Mouse (Mus musculus) urinary bladder, postnatal 14 days (tissue): ENCODE data around the gene Slc5a5.
"Not testable (repeated sequence)": the region's sequence is repeated elsewhere in the genome, so short reads cannot be mapped to it uniquely, and the experiment has no call there.

Experiments used
- DNase-seq: peaks from one replicate; pipeline ENCODE4 v3.0.0; 2021; ENCODE audit warnings: low spot score

The Slc5a5 gene

DNA sequence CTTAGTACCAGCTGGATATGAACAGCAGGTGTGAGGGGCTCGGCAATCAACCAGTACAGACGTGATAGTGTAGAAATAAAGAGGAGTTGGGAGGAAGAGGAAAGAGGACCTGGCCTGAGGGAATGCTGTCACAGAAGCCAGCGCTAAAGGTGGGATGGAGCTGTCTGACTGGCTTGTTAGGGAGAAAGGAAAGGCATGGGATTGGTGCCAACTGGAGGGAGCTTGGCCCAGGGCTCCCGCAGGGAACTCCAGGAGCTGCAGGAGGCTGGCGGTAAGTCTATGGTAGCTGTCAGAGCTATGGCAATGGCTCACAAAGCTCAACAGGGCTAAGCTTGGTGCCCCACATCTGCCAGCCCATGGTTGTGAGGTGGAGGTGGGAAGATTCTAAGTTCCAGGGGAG, 9.7 kb upstream of the Slc5a5 start:
- no peak for DNase-seq

DNA sequence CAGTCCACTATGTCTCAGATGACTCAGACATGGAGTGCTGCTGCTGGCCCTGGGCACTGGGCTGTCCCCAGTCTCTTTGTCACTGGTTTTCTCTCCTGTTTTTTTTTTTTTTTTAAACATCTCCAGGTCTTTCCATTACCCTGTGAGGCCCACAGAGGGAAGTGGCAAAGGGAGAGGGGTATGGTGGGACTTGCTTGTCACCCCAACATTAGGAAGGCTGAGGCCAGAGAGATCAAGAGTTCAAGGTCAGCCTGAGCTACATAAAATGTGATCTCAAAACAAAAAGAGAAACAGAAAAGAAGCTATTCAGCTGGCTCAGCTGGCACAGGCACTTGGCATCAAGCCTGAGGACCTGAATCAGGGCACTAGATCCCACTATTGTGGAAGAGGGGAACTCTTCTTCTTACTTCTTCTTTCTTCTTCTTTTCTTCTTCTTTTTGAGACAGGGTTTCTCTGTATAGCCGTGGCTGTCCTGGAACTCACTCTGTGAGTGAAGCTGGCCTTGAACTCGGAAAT, 8.4 kb upstream of the Slc5a5 start:
- no peak for DNase-seq

DNA sequence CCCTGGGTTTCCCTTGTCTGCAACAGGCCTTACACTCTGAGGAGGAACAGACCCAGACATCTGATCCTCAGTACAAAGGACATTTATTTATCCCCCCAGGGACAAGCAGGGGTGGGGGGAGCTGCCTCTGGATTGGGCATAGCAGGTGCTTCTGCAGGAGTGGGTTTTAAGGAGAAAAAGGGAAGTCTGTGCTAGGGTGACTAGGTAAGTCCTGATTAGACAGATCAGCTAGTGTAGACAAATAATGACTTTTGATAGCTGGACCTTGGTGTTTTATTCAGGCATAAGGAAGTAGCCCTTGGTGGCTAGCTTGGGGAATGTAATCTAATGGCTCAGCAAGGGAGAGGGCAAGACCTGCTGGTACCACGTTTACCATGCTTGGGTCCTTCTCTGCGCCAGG, 6.7 kb upstream of the Slc5a5 start:
- no peak for DNase-seq

DNA sequence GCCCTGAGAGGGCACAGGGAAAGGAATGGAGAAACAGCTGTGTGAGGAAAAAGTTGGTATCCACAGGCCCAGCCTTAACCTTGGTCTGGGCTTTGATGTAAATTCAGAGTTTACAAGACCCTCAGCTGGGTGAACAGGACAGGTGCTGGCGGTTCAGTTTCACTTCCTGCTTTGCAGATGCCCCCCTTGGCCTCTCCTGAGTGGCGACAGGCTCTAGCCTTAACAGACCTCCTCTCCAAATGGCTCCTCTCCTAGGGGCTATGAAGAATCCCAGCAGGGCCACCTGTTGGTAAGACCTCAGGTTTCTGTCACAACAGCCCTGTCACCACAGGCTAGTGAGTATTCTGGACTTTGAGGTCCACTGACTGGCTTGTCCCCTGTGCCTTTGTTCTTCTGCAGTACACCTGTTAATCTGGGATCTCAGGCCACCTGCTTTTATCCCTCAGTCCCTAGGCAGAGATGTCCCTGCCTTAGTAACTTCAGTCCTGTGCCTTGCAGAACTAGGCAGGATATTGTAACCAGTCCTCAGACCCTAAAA, 6.2 kb upstream of the Slc5a5 start:
- no peak for DNase-seq

DNA sequence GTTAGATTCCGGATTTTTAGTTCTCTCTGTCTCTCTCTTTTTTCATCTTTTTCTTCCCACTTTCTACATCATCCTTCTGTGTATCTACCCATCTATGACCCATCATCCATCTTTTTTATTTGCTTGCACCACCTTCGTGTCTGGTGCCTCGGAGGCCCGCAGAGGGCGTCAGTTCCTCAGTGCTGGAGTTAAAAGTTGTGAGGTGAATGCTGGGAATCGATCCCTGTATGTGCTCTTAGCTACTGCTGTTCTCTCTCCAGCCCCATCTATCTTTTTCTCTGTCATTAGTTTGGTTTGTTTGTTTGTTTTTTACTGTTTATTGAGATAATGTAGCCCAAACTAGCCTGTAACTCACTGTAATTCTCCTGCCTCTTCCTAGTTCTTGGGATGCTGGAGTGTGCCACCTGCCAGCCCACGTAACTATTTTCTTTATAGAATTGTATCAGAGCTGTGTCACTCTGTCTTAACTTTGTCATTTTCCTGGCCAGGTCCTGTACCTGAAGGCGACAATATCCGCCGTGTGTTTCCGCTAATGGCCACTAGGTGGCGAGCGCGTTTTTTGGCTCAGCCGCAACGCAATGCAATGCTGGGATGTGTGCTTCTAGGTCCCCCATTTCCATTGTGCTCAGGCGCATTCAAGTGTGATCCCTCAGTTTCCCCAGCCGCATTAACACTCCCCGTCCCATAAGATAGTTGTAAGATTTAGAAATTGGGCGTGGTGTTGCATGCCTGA, 5.3 kb upstream of the Slc5a5 start:
- peak; percentile 89 for DNase-seq

DNA sequence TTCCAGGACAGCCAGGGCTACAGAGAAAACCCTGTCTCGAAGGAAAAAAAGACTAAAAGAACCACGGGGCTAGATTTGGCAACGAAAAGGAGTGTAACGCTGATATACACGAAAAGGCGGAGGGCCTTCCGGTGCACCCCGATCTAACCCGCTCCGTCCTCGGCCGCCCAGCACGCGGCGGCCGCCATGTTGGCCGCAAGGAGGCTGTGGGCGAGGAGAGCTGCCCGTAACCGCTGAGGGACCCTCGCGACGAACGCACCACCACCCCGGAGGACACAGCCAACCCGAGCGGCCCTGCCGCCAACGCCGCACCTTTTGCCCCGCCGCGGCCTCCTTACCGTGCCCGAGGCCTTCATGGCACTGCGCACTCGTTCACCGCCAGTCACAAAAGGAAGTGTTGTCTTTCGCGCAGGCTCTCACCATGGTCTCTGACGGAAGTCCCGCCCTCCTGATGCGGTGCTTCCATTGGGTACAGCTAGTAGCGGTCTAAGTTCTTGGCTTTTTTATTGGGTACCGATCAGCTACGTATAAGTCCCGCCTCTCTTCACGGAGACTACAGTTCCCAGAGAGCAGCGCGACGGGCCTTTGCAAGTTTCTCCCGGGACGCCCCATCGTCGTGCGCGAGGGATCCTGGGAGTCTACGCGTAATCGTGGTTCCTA, 4.6 kb upstream of the Slc5a5 start, which contains the start of gene Rpl18a:
TSS of gene Rpl18a (minus strand) at position 392 of the 660 bp plus-strand sequence.
- DNase-seq: peak; percentile 95

DNA sequence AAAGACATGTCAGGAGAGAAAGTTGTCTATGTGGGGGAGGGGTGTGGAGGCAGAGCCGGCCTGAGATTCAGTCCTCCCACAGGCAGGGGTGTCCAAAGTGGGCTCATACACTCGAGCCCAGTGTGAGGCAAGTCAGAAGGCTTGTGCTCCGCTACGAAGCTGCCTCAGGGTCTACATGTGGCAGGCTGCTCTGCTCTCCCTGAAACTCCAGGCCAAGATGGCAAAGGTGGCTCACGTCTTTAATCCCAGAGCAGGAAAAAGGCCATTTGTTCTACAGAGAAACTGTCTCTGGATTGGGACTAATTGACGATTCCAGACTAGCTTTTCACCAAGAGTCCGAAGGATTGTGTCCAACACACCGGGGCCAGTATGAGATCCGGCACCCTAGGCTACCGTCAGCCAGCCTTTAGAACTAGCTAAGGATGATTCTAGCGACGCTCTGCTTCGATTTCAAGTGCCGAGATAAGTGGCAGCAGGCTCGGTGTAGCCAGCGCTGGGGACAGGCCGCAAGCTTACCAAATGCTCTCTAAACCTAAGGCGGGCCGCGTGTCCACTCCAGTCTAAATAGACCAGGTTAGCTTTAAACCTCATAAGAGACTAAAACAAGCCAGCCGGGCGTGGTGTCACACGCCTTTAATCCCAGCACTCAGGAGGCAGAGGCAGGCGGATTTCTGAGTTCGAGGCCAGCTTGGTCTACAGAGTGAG, 3.9 kb upstream of the Slc5a5 start:
- no peak for DNase-seq

DNA sequence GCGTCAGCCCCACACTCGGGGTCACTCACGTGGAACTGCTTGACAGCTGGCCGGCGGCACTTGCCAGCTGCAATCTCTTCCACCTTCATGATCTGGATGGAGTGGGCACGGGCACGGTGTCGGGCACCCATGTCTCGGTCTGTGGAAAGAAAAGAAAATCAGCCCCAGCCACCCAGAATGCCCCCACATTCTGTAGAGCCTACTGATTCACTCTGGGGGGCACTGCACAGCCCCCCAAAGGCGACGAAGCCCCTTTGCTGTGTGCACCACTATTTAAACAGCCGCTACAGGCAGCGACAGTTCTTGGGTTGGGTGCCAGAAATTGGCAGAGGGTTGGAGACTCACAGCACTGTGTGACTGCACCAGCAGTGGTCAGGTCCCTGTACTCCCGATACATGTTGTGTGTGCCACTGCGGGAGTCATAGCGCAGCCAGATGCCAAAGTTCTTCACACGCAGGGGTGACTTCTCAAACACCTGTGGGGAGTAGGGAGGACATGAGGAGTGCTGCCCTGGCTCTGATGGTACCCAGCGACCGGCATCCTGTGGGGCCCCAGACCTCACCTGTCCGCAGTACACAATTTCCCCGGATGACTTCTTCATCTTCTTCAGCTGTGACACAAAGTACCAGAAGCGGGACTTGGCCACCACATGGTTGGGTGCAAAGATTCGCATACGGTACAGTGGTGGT, 3.2 kb upstream of the Slc5a5 start:
- DNase-seq: not testable (repeated sequence)

DNA sequence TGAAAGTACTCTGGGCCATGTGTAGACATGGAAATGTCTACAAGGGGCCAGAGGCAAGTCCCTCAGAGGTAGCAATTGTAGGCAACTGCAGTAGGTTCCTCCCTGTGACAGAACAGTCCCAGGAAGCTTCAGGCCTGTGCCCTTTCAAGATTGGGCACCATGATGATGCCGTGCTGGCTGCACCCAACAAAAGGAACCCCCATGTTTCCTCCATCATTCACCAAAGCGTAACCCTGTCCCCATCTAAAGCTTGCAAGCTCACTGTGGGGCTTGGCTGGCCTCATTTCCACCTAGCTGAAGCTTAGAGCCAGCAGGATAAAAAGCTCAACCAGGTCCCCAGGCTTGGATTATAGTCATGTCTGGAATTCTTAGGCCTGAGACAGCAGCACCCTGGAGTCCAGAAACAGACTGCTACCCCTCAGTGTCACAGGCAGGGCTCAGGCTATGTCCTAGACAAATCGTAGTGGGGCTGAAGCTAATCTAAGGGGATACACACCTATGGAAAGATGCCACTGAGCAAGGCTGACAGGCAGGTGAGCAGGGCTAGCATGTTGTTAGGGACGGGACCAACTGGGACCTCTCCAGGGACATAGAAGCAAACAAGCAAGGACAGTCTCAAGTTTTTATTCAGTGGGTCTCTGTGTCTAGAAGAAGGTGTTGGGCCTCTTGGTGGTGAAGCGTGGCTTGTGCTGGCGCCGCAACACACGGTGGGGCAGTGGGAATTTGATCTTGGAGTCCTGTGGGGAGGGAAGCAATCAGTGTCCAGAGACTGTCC, 2.4 kb upstream of the Slc5a5 start:
- DNase-seq: no peak

DNA sequence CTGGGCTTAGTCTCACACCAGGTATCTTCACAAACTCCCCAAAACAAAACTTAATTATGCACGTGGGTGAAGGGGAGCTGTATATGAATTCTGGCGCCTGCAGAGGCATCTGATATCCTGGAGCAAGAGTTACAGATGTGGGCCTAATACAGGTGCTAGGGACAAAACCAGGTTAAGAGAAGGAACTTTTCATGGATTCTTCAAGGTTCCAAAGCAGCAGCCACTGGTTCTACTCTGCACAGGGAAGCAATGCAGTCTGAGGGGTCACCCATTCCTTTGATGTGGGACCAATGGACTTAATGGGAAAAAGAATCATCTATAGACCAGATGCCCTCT, 1.8 kb upstream of the Slc5a5 start:
- no peak for DNase-seq

DNA sequence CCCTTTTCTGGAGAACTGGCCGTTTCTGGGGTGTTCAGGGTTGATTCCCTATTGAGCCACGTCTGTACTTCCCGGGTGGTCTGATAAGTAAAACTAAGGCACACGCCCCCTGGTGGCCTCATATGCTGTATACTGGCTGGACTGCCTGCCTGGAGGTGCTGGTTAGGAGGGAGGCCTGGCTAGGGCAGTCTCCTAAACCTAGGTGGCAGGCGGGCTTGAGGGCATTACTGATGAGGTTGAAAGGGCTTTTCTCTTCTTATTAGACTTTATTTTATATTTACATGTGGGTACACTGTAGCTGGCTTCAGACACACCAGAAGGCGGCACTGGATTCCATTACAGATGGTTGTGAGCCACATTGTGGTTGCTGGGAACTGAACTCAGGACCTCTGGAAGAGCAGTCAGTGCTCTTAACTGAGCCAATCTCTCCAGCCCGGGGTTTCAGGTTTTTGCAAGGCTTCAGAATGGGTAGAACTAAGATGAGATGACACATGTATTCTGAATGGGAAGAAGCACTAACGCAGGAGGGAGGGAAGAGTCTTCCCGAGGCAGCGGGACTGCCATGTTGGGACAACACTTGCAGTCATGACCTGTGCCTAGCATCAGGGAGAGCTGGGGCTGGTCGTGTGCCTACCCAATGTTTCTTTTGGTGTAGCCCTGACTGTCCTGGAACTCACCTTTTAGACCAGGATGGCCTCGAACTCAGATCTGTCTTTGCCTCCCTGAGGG, 1.3 kb upstream of the Slc5a5 start:
- DNase-seq: peak; percentile 80

DNA sequence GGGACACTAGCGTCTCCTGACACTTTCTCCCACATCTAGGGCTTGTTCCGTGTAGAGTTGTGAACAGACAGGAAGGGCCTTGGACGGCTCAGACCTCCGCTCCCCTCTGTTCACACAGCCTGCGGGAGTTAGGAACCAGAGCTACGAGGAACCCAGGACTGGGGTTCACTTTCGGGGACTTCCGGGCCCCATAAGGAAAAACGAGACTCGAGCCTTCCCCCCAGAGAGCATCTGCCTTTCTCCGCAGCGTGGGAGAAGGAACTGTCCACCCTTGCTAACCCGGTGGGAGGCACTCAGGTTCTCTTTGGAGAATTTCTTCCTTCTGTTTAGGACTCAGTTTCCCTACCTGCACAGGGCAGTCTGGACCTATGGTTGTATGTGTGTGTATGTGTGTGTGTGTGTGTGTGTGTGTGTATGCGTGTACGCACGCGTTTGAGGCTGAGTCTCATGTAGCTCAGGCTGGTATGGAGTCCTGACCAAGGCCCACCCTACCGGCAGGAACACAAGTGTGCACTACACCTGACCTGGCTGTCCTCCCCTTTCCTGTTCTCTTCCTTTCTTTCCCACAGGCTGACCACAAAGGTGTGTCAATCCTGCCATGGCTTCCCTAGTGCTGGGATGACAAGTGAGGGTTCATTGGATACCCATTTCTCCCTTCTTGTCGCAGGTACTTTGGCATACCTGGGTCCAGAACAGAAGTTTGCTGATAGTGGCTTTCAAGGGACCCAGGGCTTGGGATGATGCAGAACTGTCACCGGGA, 519 bp upstream of the Slc5a5 start:
- DNase-seq: no peak

DNA sequence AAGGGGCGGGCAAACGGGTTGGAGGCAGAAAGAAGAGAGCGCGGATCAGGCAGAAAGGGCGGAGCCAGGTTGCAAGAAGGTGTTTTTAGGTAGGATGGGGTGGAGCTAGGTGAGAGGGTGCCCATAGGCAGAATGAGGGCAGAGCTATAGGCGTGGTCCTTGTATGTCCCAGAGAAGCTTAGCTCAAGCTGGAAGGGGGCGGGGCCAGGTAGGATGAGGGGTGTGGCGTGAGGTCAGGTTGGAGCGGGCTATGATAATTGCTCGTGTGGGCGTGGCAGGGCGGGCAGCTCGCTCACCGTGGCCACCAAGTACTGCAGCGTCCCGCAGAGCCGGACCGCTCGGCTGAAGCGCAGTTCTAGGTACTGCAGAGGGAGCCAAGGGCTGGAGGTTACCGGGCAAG, 1.2 kb downstream of the Slc5a5 start:
- peak; percentile 83 for DNase-seq

DNA sequence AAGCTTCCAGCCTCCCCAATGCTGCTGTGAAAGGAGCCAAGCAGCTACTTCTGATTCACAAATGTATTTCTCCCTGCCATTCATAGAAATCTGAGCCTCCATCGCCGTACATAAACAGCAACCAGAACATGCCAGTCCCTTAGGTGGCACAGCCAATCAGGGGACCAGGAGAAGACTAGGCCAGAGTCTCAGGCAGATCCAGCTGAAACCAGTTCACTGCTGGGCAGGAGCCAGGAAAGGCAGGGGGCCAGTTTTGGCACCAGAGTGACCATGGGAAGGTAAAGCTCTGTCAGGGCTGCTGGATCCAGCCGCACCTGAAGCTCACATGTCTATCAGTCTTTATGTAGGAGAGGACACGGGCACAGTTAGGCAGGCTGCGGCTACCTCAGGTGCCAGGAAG, 1.9 kb downstream of the Slc5a5 start:
- no peak for DNase-seq

DNA sequence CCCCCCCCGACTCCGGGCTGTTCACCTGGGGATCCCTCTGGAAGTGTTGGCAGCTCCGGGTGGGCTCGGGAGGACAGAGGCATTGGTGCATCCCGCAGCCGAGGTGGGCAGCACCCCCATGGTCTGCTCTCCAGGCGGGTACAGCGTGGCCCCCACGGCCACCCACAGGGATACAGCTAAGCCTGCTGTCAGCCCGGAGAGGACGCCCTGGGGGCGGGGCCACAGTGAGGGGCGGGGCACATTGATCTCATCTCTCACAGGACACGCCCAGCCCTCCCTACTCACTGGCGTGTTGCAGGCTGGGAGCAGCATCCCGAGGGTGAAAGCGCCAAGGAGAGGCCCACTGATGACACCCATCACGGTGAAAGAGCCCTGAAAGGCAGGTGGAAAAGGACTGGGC, 4.9 kb downstream of the Slc5a5 start:
- no peak for DNase-seq

DNA sequence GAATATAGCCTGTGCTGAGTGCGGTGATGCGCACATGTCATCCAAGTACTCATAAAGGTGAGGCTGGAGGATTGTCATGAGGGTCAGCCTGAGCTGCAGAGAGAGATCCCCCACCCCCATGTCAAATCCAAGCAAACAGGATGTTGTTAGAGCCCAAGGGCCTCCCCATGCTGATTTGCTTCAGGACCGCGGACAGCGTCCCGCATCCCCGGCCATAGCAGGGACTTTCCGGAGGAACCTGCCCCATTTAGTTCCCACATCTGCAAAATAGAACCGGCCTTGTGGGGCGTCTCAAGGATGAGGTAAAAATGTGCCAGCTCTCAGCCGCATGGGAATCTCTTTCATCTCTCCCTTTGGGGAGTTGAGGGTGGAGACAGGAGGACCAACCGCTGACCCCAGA, 6.9 kb downstream of the Slc5a5 start:
- no peak for DNase-seq

DNA sequence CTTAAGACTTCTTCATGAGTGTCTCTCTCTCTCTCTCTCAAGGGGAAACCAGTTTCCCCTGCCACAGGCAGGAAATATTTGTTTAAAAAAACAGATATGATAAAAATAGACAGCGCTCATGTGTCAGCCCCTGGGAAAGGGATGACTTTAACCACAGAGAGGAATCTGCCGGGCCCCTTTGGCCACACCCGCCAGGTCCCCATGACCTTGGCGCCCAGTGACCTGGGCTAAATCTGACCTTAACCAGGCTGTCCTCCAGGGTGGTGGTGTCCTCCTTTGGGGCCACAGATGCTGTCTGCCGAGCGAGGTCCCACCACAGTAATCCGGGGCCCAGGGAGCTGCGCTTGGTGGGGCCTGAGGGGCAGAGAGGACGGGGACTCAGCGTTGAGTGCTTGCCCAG, 7.9 kb downstream of the Slc5a5 start:
- no peak for DNase-seq

DNA sequence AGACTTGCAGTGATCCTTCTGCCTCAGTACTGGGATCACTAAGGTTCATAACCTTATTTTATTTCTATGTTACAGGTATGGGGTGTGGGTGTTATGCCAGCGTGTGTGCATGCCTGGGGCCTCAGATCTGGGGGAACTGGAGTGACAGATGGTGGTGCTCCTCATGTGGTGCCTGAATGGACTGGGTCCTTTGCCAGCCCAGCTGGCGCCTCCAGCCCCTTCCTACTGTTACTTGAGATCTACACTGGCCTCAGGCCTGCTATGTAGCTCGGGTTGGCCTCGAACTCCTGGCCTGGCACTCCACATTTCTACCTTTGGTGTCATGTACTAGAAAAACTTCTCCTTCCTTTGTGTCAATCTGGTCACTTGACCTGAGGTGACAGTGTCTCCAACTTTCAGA, 8.4 kb downstream of the Slc5a5 start:
- DNase-seq: no peak

DNA sequence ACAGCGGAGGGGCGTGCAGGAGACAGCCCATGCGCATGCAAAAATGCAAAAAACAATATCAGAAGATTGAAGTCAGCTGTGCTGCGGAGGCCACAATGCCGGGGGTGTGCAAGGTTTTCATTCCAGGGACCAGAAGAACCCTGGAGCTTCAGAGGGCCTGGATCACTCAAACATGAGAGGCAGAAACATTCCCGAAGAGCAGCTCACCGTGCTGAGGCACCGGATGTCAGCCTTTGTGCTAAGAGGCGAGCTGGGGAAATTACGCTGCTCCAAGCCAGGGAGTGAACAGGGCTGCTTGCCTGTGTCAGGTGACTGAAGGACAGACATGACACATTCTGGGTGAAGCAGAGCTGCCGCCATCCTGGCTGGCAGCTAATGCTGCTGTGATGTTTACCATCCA, 12.0 kb downstream of the Slc5a5 start:
- no peak for DNase-seq

DNA sequence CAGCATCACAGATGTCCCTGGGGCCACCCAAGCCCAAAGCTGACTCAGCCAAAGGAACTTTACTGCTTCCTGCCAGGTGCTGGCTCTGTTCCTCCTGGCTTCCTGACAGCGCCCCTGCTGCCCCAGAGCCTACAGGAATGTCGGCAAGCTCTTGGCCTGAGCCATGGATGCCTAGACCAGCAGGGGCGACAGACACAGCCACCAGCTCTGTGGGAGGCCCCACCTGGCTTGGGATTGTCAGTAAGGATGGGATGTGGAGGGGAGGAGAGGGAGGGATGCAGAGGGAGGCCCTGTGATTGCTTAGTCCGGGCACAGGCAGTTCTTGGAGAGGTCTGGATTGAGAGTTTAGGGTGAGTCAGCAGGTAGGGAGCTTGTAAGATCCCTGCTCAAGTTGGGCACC, 12.4 kb downstream of the Slc5a5 start:
- DNase-seq: no peak
